Mouse (Mus musculus): ENCODE data around the gene Tex48.

GRCm38 (mm10) chr4:63560079-63560478 is 62.1 kb downstream of the Tex48 start:
- no peak for TF ChIP-seq CTCF (conservative IDR thresholded peaks at IDR 0.05; ENCODE audit: low read length)
- TF ChIP-seq NANOG (IDR thresholded peaks at IDR 0.05; ENCODE audit: borderline replicate concordance, low read length) = no peak
- TF ChIP-seq POU5F1 (IDR thresholded peaks at IDR 0.05; ENCODE audit: borderline replicate concordance, low read length) = no peak

Data from E14TG2a.4 (cell line).